Mouse (Mus musculus) megakaryocyte, embryonic 14.5 days (primary cell): Measurements from ENCODE around the gene Bhmt2.

Experiments used
- FLI1 ChIP-seq: IDR thresholded peaks from 2 replicates; pipeline ENCODE4 v1.6.1; 2012; ENCODE audit warnings: low read length, inconsistent platforms, mixed read lengths
- GATA1 ChIP-seq: IDR thresholded peaks from 3 replicates; pipeline ENCODE4 v1.6.1; 2012; ENCODE audit warnings: mixed read lengths, low read length, inconsistent platforms, borderline replicate concordance

- TF ChIP-seq GATA1 (no peak), FLI1 (no peak)
These were observed 43.0 kb downstream of the Bhmt2 start for GRCm38 (mm10) chr13:93630941-93631705.
